Mouse (Mus musculus): Measurements from ENCODE around the gene Zc3h13.

Gene Zc3h13

GRCm38 (mm10) chr14:75307855-75308254 lies 23.7 kb downstream of the Zc3h13 start:
- POLR2A ChIA-PET, result no interaction called here
- CTCF ChIA-PET, result no interaction called here

GRCm38 (mm10) chr14:75309336-75309992 lies 25.3 kb downstream of the Zc3h13 start:
- POLR2A ChIA-PET, result interaction anchor here in 2 of 4 experiments (0.5 to 1.4 kb wide), 2 partner anchors 10 to 448 kb away, joined by 3 read pairs; no protein-coding TSS in a partner anchor

GRCm38 (mm10) chr14:75314484-75314883 lies 30.3 kb downstream of the Zc3h13 start:
- ChIA-PET CTCF (no interaction called here), POLR2A (interaction anchor here in 1 of 4 experiments (1.1 kb wide), 1 partner anchor 11 kb away, joined by 3 read pairs; no protein-coding TSS in a partner anchor)

More at GRCm38 (mm10) chr14:75309336-75309992, 25.3 kb downstream of the Zc3h13 start:
- CTCF ChIA-PET, result interaction anchor here in 3 of 4 experiments (0.5 to 1.1 kb wide), 4 partner anchors 23 to 140 kb away, joined by 3 to 6 read pairs (median 4); no protein-coding TSS in a partner anchor

GRCm38 (mm10) chr14:75318736-75319135 lies 34.6 kb downstream of the Zc3h13 start:
- POLR2A ChIA-PET, result interaction anchor here in 1 of 4 experiments (0.9 kb wide), 1 partner anchor 12 kb away, joined by 3 read pairs; no protein-coding TSS in a partner anchor

GRCm38 (mm10) chr14:75320269-75320668 lies 36.1 kb downstream of the Zc3h13 start:
- POLR2A ChIA-PET, result no interaction called here
- CTCF ChIA-PET, result no interaction called here

More at GRCm38 (mm10) chr14:75318736-75319135, 34.6 kb downstream of the Zc3h13 start:
- CTCF ChIA-PET, result no interaction called here

GRCm38 (mm10) chr14:75323354-75323753 lies 39.2 kb downstream of the Zc3h13 start:
- CTCF ChIA-PET, result no interaction called here
- POLR2A ChIA-PET, result interaction anchor here in 1 of 4 experiments (1.3 kb wide), 1 partner anchor 9 kb away, joined by 3 read pairs; no protein-coding TSS in a partner anchor

GRCm38 (mm10) chr14:75328062-75328461 lies 43.9 kb downstream of the Zc3h13 start:
- POLR2A ChIA-PET, result no interaction called here
- CTCF ChIA-PET, result no interaction called here

- POLR2A ChIA-PET, result interaction anchor here in 2 of 4 experiments (0.9 to 1.3 kb wide), 4 partner anchors 12 to 47 kb away, joined by 3 to 6 read pairs (median 3); partner anchors contain the start of gene Zc3h13 (in 2 of the 2)
- CTCF ChIA-PET, result interaction anchor here in 3 of 4 experiments (0.6 to 1.2 kb wide), 5 partner anchors 14 to 569 kb away, joined by 3 to 4 read pairs (median 3); partner anchors contain the start of gene Zc3h13 (in 1 of the 3)
These were observed 46.4 kb downstream of the Zc3h13 start for GRCm38 (mm10) chr14:75330621-75331020.

GRCm38 (mm10) chr14:75334321-75334720 lies 50.1 kb downstream of the Zc3h13 start:
- ChIA-PET CTCF (no interaction called here), POLR2A (no interaction called here)

- POLR2A ChIA-PET, result no interaction called here
- CTCF ChIA-PET, result interaction anchor here in 1 of 4 experiments (0.5 kb wide), 1 partner anchor 167 kb away, joined by 3 read pairs; no protein-coding TSS in a partner anchor
These were observed 53.7 kb downstream of the Zc3h13 start for GRCm38 (mm10) chr14:75337884-75338283.

GRCm38 (mm10) chr14:75346041-75346440 lies 61.9 kb downstream of the Zc3h13 start:
- ChIA-PET POLR2A (no interaction called here), CTCF (interaction anchor here in 1 of 4 experiments (0.7 kb wide), 1 partner anchor 527 kb away, joined by 3 read pairs; no protein-coding TSS in a partner anchor)

- ChIA-PET CTCF (no interaction called here), POLR2A (no interaction called here)
These were observed 67.5 kb downstream of the Zc3h13 start for GRCm38 (mm10) chr14:75351626-75352025.

- CTCF ChIA-PET, result interaction anchor here in 1 of 4 experiments (0.6 kb wide), 1 partner anchor 93 kb away, joined by 5 read pairs; no protein-coding TSS in a partner anchor
These were observed 79.1 kb downstream of the Zc3h13 start for GRCm38 (mm10) chr14:75363316-75363715.

GRCm38 (mm10) chr14:75365301-75366035 lies 81.3 kb downstream of the Zc3h13 start:
- ChIA-PET CTCF (interaction anchor here in 1 of 4 experiments (1.4 kb wide), 1 partner anchor 10 kb away, joined by 4 read pairs; no protein-coding TSS in a partner anchor), POLR2A (interaction anchor here in 3 of 4 experiments (0.7 to 1.0 kb wide), 3 partner anchors 9 to 1038 kb away, joined by 3 read pairs; no protein-coding TSS in a partner anchor)

More at GRCm38 (mm10) chr14:75363316-75363715, 79.1 kb downstream of the Zc3h13 start:
- POLR2A ChIA-PET, result no interaction called here

- ChIA-PET POLR2A (interaction anchor here in 2 of 4 experiments (0.9 to 1.5 kb wide), 7 partner anchors 9 to 420 kb away, joined by 3 to 5 read pairs (median 4); partner anchors contain the start of genes Slc25a30 (in 1 of the 2) and Zc3h13 (in 1 of the 2)), CTCF (interaction anchor here in 3 of 4 experiments (0.6 to 1.4 kb wide), 3 partner anchors 9 to 108 kb away, joined by 4 to 5 read pairs (median 4); no protein-coding TSS in a partner anchor)
These were observed 82.6 kb downstream of the Zc3h13 start for GRCm38 (mm10) chr14:75366741-75367140.

- CTCF ChIA-PET, result interaction anchor here in 1 of 4 experiments (0.7 kb wide), 1 partner anchor 222 kb away, joined by 8 read pairs; no protein-coding TSS in a partner anchor
- POLR2A ChIA-PET, result interaction anchor here in 2 of 4 experiments (1.1 to 1.5 kb wide), 2 partner anchors 36 to 84 kb away, joined by 3 to 5 read pairs; partner anchors contain the start of gene Zc3h13 (in 1 of the 2)
These were observed 83.3 kb downstream of the Zc3h13 start for GRCm38 (mm10) chr14:75367503-75367902.

GRCm38 (mm10) chr14:75369880-75370279 lies 85.7 kb downstream of the Zc3h13 start:
- POLR2A ChIA-PET, result no interaction called here
- CTCF ChIA-PET, result no interaction called here

GRCm38 (mm10) chr14:75375006-75375598 lies 90.9 kb downstream of the Zc3h13 start:
- ChIA-PET POLR2A (interaction anchor here in 1 of 4 experiments (1.2 kb wide), 1 partner anchor 8 kb away, joined by 4 read pairs; no protein-coding TSS in a partner anchor), CTCF (interaction anchor here in 1 of 4 experiments (1.0 kb wide), 1 partner anchor 9 kb away, joined by 4 read pairs; no protein-coding TSS in a partner anchor)

Measured in embryonic stem cell, embryonic (primary cell).